Mouse (Mus musculus) heart, postnatal 0 days (tissue): ENCODE measurements at regions not wholly inside any gene's neighbourhood (a gene's known extent, or its start where the extent isn't known, plus 50 kb on each side); places are given as distances from the start of the nearest gene placed in this dataset.

Experiments
- CTCF ChIP-seq: IDR thresholded peaks from 2 replicates; pipeline ENCODE4 v1.5.1; 2016; ENCODE audit warnings: antibody characterized with exemption, control low read depth, low read depth
- EP300 ChIP-seq: IDR thresholded peaks from 2 replicates; pipeline ENCODE4 v1.6.1; 2016; ENCODE audit warnings: antibody characterized with exemption, low read depth

- TF ChIP-seq CTCF: no peak
- TF ChIP-seq EP300: no peak
Measured at GRCm38 (mm10) chr19:36265276-36265675, 82.8 kb upstream of the Pcgf5 start.
